Mouse (Mus musculus) CH12.LX (cell line): Measurements from ENCODE around the gene Baz1b.

Experiments used
- CTCF ChIP-seq, 2 experiments: IDR thresholded peaks in 1 of 2; conservative IDR thresholded peaks in 1 of 2; 2 replicates each; pipeline ENCODE4 v1.5.1; 2011 to 2012; ENCODE audit warnings: low read depth in 2 of 2, low read length in 2 of 2, improper control_type of control experiment in 1 of 2, inconsistent platforms in 1 of 2, mild to moderate bottlenecking in 1 of 2, moderate library complexity in 1 of 2
- ELF1 ChIP-seq: IDR thresholded peaks from 2 replicates; pipeline ENCODE4 v1.6.1; 2014; ENCODE audit warnings: low read depth, mild to moderate bottlenecking, inconsistent platforms, low read length, improper control_type of control experiment
- ETS1 ChIP-seq: conservative IDR thresholded peaks from 2 replicates; pipeline ENCODE4 v1.6.1; 2012; ENCODE audit warnings: low read depth, mild to moderate bottlenecking, inconsistent platforms, low read length, improper control_type of control experiment, moderate library complexity
- JUN ChIP-seq: IDR thresholded peaks from 2 replicates; pipeline ENCODE4 v1.6.1; 2011; ENCODE audit warnings: low read depth, mild to moderate bottlenecking, low read length, improper control_type of control experiment, moderate library complexity; ENCODE audit not compliant: insufficient read depth
- MAX ChIP-seq: IDR thresholded peaks from 2 replicates; pipeline ENCODE4 v1.6.1; 2011; ENCODE audit warnings: low read length, improper control_type of control experiment
- MAZ ChIP-seq: IDR thresholded peaks from 2 replicates; pipeline ENCODE4 v1.6.1; 2012; ENCODE audit warnings: low read depth, mild to moderate bottlenecking, inconsistent platforms, low read length, improper control_type of control experiment, moderate library complexity
- MYC ChIP-seq: IDR thresholded peaks from 2 replicates; pipeline ENCODE4 v1.6.1; 2011; ENCODE audit warnings: low read depth, mild to moderate bottlenecking, improper control_type of control experiment, low read length
- NELFE ChIP-seq: IDR thresholded peaks from 2 replicates; pipeline ENCODE4 v1.6.1; 2011; ENCODE audit warnings: low read depth, low read length, improper control_type of control experiment
- POLR2A ChIP-seq: IDR thresholded peaks from 2 replicates; pipeline ENCODE4 v1.6.1; 2011; ENCODE audit warnings: low read depth, mild to moderate bottlenecking, improper control_type of control experiment, low read length
- UBTF ChIP-seq: IDR thresholded peaks from 2 replicates; pipeline ENCODE4 v1.6.1; 2012; ENCODE audit warnings: low read depth, mild to moderate bottlenecking, inconsistent platforms, low read length, improper control_type of control experiment, moderate library complexity

DNA sequence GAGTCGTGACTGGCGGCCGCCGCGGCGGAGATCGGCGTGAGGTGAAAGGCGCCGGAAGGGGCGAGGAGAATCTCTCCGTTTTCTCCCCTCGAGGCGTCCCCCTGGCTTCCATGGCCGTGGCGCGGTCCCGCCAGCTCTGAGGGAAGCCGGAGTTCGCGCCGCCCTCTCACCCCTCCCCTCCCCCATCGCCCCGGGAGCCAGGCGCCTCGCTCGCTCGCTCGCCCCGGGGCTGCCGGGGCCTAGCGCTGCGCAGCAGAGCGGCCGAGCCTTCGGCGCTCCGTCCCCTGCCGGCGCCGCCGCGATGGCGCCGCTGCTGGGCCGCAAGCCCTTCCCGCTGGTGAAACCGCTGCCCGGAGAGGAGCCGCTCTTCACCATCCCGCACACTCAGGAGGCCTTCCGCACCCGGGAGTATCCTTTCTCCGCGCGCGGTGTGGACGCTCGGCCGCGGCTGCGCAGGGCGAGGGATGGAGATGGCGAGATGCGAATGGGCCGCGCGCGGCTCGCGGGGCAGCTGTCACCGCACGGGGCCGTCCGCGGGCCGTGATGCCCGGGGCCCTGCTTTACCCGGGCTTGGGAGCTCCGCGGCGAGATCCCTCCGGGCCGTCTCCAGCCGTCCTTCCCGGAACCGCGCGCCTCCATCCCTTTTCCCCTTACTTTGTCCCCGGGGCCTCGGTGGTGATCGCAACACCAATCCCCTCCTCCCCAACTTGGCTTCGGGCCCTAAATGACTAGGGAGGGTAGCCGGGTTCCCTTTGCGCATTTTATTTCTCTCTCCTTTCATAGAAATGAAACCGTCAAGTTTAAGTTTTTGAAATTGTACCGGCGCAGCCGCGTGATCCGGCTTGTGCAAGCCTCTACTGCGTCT, 517 bp downstream of the Baz1b start:
- TF ChIP-seq MAZ (no peak), MAX (no peak), UBTF (no peak; the same call in 1 of the 2 replicates), CTCF (conservative IDR thresholded peaks at IDR 0.05 in 1 of 2, IDR thresholded peaks at IDR 0.05 in 1 of 2; ENCODE audit: low read depth in 2 of 2, low read length in 2 of 2) (no peak), MYC (no peak), POLR2A (0 out of 2 replicates have a peak, but pooled peaks have one; percentile 44), ETS1 (no peak), JUN (no peak), ELF1 (no peak), NELFE (0 out of 2 replicates have a peak, but pooled peaks have one; percentile 6)
